Mouse (Mus musculus) CH12.LX (cell line): Measurements from ENCODE around the gene Foxl2. TPM values are rescaled to one million over a fixed set of nuclear protein-coding genes. Genes with fewer than 3 reads are reported as not detected.

Experiments
- DNase-seq: peaks from one replicate; pipeline ENCODE4 v3.0.0-alpha.2; 2013; ENCODE audit errors: extremely low read depth
- H3K27ac ChIP-seq: 2 replicates; pipeline ENCODE4 v1.5.1; 2012; ENCODE audit warnings: low read depth, mild to moderate bottlenecking, control low read depth, moderate library complexity; ENCODE audit not compliant: insufficient read depth
- H3K27me3 ChIP-seq: replicated peaks from 2 replicates; pipeline ENCODE3; 2012; ENCODE audit warnings: inconsistent platforms
- H3K36me3 ChIP-seq, 2 experiments: replicated peaks in 1 of 2; 2 replicates each; pipeline versions ENCODE3 to v1.6.1; 2012; ENCODE audit warnings: inconsistent platforms in 1 of 2, low read length in 1 of 2, mild to moderate bottlenecking in 1 of 2, mixed read lengths in 1 of 2, moderate library complexity in 1 of 2; ENCODE audit not compliant: control insufficient read depth in 1 of 2, insufficient read depth in 1 of 2
- H3K4me1 ChIP-seq, 2 experiments: 2 replicates each; pipeline ENCODE4 v1.6.1; 2012; ENCODE audit warnings: inconsistent platforms in 1 of 2, moderate library complexity in 1 of 2; ENCODE audit not compliant: insufficient read depth in 2 of 2, control insufficient read depth in 1 of 2
- H3K4me2 ChIP-seq: 2 replicates; pipeline ENCODE4 v1.6.1; 2012; ENCODE audit warnings: low read depth, mild to moderate bottlenecking, control low read depth; ENCODE audit not compliant: poor library complexity, insufficient read depth, severe bottlenecking
- H3K4me3 ChIP-seq, 3 experiments: fragments of 150-350 bp in 1 of 3; sonication (generic) in 1 of 3; replicated peaks in 1 of 3; 2 replicates each; pipeline versions ENCODE3 to v1.5.1; 2011 to 2012; ENCODE audit warnings: low read depth in 2 of 3, low read length in 2 of 3, mild to moderate bottlenecking in 2 of 3, moderate library complexity in 2 of 3, control low read depth in 1 of 3, improper control_type of control experiment in 1 of 3, inconsistent platforms in 1 of 3, mixed read lengths in 1 of 3; ENCODE audit not compliant: poor library complexity in 1 of 3
- H3K79me2 ChIP-seq: replicated peaks from 2 replicates; pipeline ENCODE4 v1.6.1; 2012; ENCODE audit warnings: mild to moderate bottlenecking, moderate library complexity; ENCODE audit not compliant: control insufficient read depth, poor library complexity, insufficient read depth, severe bottlenecking; ENCODE audit errors: extremely low read depth
- H3K9ac ChIP-seq: 2 replicates; pipeline ENCODE4 v1.6.1; 2012; ENCODE audit warnings: low read depth, mild to moderate bottlenecking, control low read depth, moderate library complexity; ENCODE audit not compliant: insufficient read depth
- H3K9me3 ChIP-seq: replicated peaks from 2 replicates; pipeline ENCODE3; 2012; ENCODE audit warnings: low read length, inconsistent platforms, mixed read lengths
- BHLHE40 ChIP-seq: IDR thresholded peaks from 2 replicates; pipeline ENCODE4 v1.6.1; 2011; ENCODE audit warnings: mild to moderate bottlenecking, low read depth, low read length, improper control_type of control experiment
- CHD1 ChIP-seq: IDR thresholded peaks from 2 replicates; pipeline ENCODE4 v1.6.1; 2012; ENCODE audit warnings: low read depth, low read length, improper control_type of control experiment, inconsistent platforms
- CHD2 ChIP-seq: IDR thresholded peaks from 2 replicates; pipeline ENCODE4 v1.6.1; 2011; ENCODE audit warnings: low read length, improper control_type of control experiment
- E2F4 ChIP-seq: IDR thresholded peaks from 2 replicates; pipeline ENCODE4 v1.6.1; 2011; ENCODE audit warnings: low read depth, low read length, improper control_type of control experiment; ENCODE audit not compliant: insufficient replicate concordance
- ELF1 ChIP-seq: IDR thresholded peaks from 2 replicates; pipeline ENCODE4 v1.6.1; 2014; ENCODE audit warnings: low read depth, mild to moderate bottlenecking, inconsistent platforms, low read length, improper control_type of control experiment
- GABPA ChIP-seq: IDR thresholded peaks from 2 replicates; pipeline ENCODE4 v1.6.1; 2012; ENCODE audit warnings: low read depth, low read length, improper control_type of control experiment, inconsistent platforms; ENCODE audit not compliant: insufficient replicate concordance
- HCFC1 ChIP-seq: IDR thresholded peaks from 2 replicates; pipeline ENCODE4 v1.6.1; 2012; ENCODE audit warnings: low read depth, mild to moderate bottlenecking, inconsistent platforms, low read length, improper control_type of control experiment
- JUN ChIP-seq: IDR thresholded peaks from 2 replicates; pipeline ENCODE4 v1.6.1; 2011; ENCODE audit warnings: low read depth, mild to moderate bottlenecking, low read length, improper control_type of control experiment, moderate library complexity; ENCODE audit not compliant: insufficient read depth
- MAX ChIP-seq: IDR thresholded peaks from 2 replicates; pipeline ENCODE4 v1.6.1; 2011; ENCODE audit warnings: low read length, improper control_type of control experiment
- MAZ ChIP-seq: IDR thresholded peaks from 2 replicates; pipeline ENCODE4 v1.6.1; 2012; ENCODE audit warnings: low read depth, mild to moderate bottlenecking, inconsistent platforms, low read length, improper control_type of control experiment, moderate library complexity
- MEF2A ChIP-seq: IDR thresholded peaks from 2 replicates; pipeline ENCODE4 v1.6.1; 2014; ENCODE audit warnings: low read depth, mild to moderate bottlenecking, inconsistent platforms, low read length, improper control_type of control experiment, borderline replicate concordance
- MXI1 ChIP-seq: IDR thresholded peaks from 2 replicates; pipeline ENCODE4 v1.6.1; 2011; ENCODE audit warnings: mild to moderate bottlenecking, low read depth, low read length, improper control_type of control experiment
- NRF1 ChIP-seq: IDR thresholded peaks from 2 replicates; pipeline ENCODE4 v1.6.1; 2014; ENCODE audit warnings: low read depth, mild to moderate bottlenecking, inconsistent platforms, low read length, improper control_type of control experiment, moderate library complexity
- POLR2A ChIP-seq: IDR thresholded peaks from 2 replicates; pipeline ENCODE4 v1.6.1; 2011; ENCODE audit warnings: low read depth, mild to moderate bottlenecking, improper control_type of control experiment, low read length
- POLR2AphosphoS2 ChIP-seq: IDR thresholded peaks from 2 replicates; pipeline ENCODE4 v1.6.1; 2011; ENCODE audit warnings: low read depth, low read length, improper control_type of control experiment
- RAD21 ChIP-seq: IDR thresholded peaks from 2 replicates; pipeline ENCODE4 v1.6.1; 2011; ENCODE audit warnings: low read depth, mild to moderate bottlenecking, low read length, improper control_type of control experiment, moderate library complexity
- RCOR1 ChIP-seq: conservative IDR thresholded peaks from 2 replicates; pipeline ENCODE4 v1.6.1; 2012; ENCODE audit warnings: low read depth, mild to moderate bottlenecking, inconsistent platforms, low read length, improper control_type of control experiment
- SMC3 ChIP-seq: IDR thresholded peaks from 2 replicates; pipeline ENCODE4 v1.6.1; 2011; ENCODE audit warnings: low read depth, low read length, improper control_type of control experiment
- UBTF ChIP-seq: IDR thresholded peaks from 2 replicates; pipeline ENCODE4 v1.6.1; 2012; ENCODE audit warnings: low read depth, mild to moderate bottlenecking, inconsistent platforms, low read length, improper control_type of control experiment, moderate library complexity
- USF1 ChIP-seq: IDR thresholded peaks from 2 replicates; pipeline ENCODE4 v1.6.1; 2014; ENCODE audit warnings: low read depth, mild to moderate bottlenecking, inconsistent platforms, low read length, improper control_type of control experiment
- ZC3H11A ChIP-seq: IDR thresholded peaks from 2 replicates; pipeline ENCODE4 v1.6.1; 2012; ENCODE audit warnings: low read depth, mild to moderate bottlenecking, inconsistent platforms, low read length, improper control_type of control experiment
- ZKSCAN1 ChIP-seq: IDR thresholded peaks from 2 replicates; pipeline ENCODE4 v1.6.1; 2012; ENCODE audit warnings: low read depth, inconsistent platforms, low read length, improper control_type of control experiment, borderline replicate concordance
- dilution Hi-C: fragments of 300-500 bp; cut with MboI; formaldehyde crosslinking; loops from 2 replicates; pipeline ENCODE4 v1.14.3; 2020; ENCODE audit warnings: low sequenced_read_pairs; ENCODE audit not compliant: extremely low pct_unique_long_range_greater_than_20kb, extremely low pct_ligation_motif_present
- in situ Hi-C: fragments of 300-500 bp; cut with MboI; formaldehyde crosslinking; loops from 3 replicates; pipeline ENCODE4 v1.14.3; 2019; ENCODE audit warnings: low sequenced_read_pairs, low pct_ligation_motif_present, low pct_unique_long_range_greater_than_20kb, mixed read lengths
- polyA plus RNA-seq: library from polyadenylated mRNA; unstranded; fragments of >175 nt; gene quantifications from 2 replicates; pipeline ENCODE4 v1.2.1, GENCODE M21; 2012; ENCODE audit warnings: low read depth; ENCODE audit not compliant: insufficient read length
- total RNA-seq, 2 experiments: library from RNA; depleted of rRNA; stranded (reverse); fragments of 300-350 nt in 1 of 2; fragments of >200 nt in 1 of 2; gene quantifications; 2 replicates each; pipeline ENCODE4 v1.2.3; 2012 to 2014

Foxl2 gene
- total and polyA plus RNA-seq, 3 experiments, result not detected

- no peak for TF ChIP-seq POLR2AphosphoS2
These were observed 541 bp upstream of the Foxl2 start (continued) for GRCm38 (mm10) chr9:98954391-98955102.

- no peak for DNase-seq
- Histone ChIP-seq H3K9me3 (peaks cover 26% of the 10 kb centered on the region), H3K4me2 (no peak overlapping the region), H3K4me1 (no peaks in the 10 kb centered on the region), H3K4me3 (no peak overlapping the region), H3K36me3 (no peaks in the 10 kb centered on the region), H3K9ac (no peak overlapping the region), H3K27me3 (no peaks in the 10 kb centered on the region), H3K79me2 (no peaks in the 10 kb centered on the region), H3K27ac (no peak overlapping the region)
- in situ Hi-C loops (loop anchor here (25.0 kb wide), 1 partner anchor 318 kb away; no protein-coding TSS in a partner anchor), dilution Hi-C loops (no loop called here)
- TF ChIP-seq ZC3H11A (no peak), ELF1 (no peak), USF1 (no peak), CHD1 (no peak), CHD2 (no peak), SMC3 (no peak), MXI1 (no peak), BHLHE40 (no peak), HCFC1 (no peak), POLR2AphosphoS2 (no peak), MAZ (no peak), NRF1 (no peak), POLR2A (no peak), GABPA (no peak)
These were observed 682 bp downstream of the Foxl2 start for GRCm38 (mm10) chr9:98955716-98956224.

GRCm38 (mm10) chr9:98956591-98957381, 1.7 kb downstream of the Foxl2 start:
- dilution Hi-C loops, result no loop called here
- peaks cover 2% of the 10 kb centered on the region for H3K27me3 ChIP-seq

More at GRCm38 (mm10) chr9:98956591-98957381, 1.7 kb downstream of the Foxl2 start:
- Histone ChIP-seq H3K36me3 (no peaks in the 10 kb centered on the region), H3K9ac (no peak overlapping the region), H3K27ac (no peak overlapping the region), H3K9me3 (peaks cover 26% of the 10 kb centered on the region), H3K4me2 (no peak overlapping the region), H3K4me1 (no peaks in the 10 kb centered on the region), H3K4me3 (no peak overlapping the region), H3K79me2 (no peaks in the 10 kb centered on the region)
- DNase-seq, result no peak
- in situ Hi-C loops, result loop anchor here (25.0 kb wide), 1 partner anchor 319 kb away; no protein-coding TSS in a partner anchor
- TF ChIP-seq JUN, result no peak
- no peak for TF ChIP-seq NRF1
- TF ChIP-seq MEF2A, result no peak
- no peak for TF ChIP-seq MAX
- no peak for TF ChIP-seq UBTF
- TF ChIP-seq RCOR1, result no peak
- TF ChIP-seq CHD2, result no peak
- no peak for TF ChIP-seq ELF1
- TF ChIP-seq POLR2A, result no peak
- TF ChIP-seq RAD21, result no peak
- TF ChIP-seq CHD1, result no peak
- no peak for TF ChIP-seq ZKSCAN1
- no peak for TF ChIP-seq E2F4
